Mouse (Mus musculus) heart, embryonic 15.5 days (tissue): ENCODE results near the gene Plce1. TPM values are rescaled to one million over a fixed set of nuclear protein-coding genes. Genes with fewer than 3 reads are reported as not detected.
"Not testable (repeated sequence)": the region's sequence is repeated elsewhere in the genome, so short reads cannot be mapped to it uniquely, and the experiment has no call there.

Experiments
- ATAC-seq: fragments of 200-750 bp; cut with Nextera tagmentation; replicated peaks from 2 replicates; pipeline ENCODE4 v1.8.0; 2017; ENCODE audit warnings: low read depth, moderate TSS enrichment; ENCODE audit not compliant: insufficient number of reproducible peaks, insufficient read depth, low FRiP score
- H3K27ac ChIP-seq: fragments of 300-500 bp; sonication (generic); 2 replicates; pipeline ENCODE4 v1.5.1; 2015; ENCODE audit warnings: mild to moderate bottlenecking, inconsistent platforms
- H3K27me3 ChIP-seq: fragments of 300-500 bp; sonication (generic); 2 replicates; pipeline ENCODE4 v1.6.1; 2015; ENCODE audit warnings: inconsistent platforms
- H3K36me3 ChIP-seq: fragments of 300-500 bp; sonication (generic); 2 replicates; pipeline ENCODE4 v1.6.1; 2015; ENCODE audit warnings: mild to moderate bottlenecking, inconsistent platforms
- H3K4me1 ChIP-seq: fragments of 300-500 bp; sonication (generic); replicated peaks from 2 replicates; pipeline ENCODE4 v1.6.1; 2015; ENCODE audit warnings: inconsistent platforms
- H3K4me2 ChIP-seq: fragments of 300-500 bp; sonication (generic); 2 replicates; pipeline ENCODE4 v1.6.1; 2015; ENCODE audit warnings: inconsistent platforms, mild to moderate bottlenecking, moderate library complexity
- H3K4me3 ChIP-seq: fragments of 300-500 bp; sonication (generic); 2 replicates; pipeline ENCODE4 v1.5.1; 2015; ENCODE audit warnings: mild to moderate bottlenecking, inconsistent platforms
- H3K9ac ChIP-seq: fragments of 300-500 bp; sonication (generic); 2 replicates; pipeline ENCODE4 v1.6.1; 2015; ENCODE audit warnings: mild to moderate bottlenecking, inconsistent platforms
- H3K9me3 ChIP-seq: fragments of 300-500 bp; sonication (generic); replicated peaks from 2 replicates; pipeline ENCODE4 v1.6.1; 2016; ENCODE audit warnings: inconsistent platforms
- WGBS: fragments of 180-500 bp; shearing (Covaris S2); methylation state at CpG from one replicate; pipeline ENCODE4 v1.1.7; 2015; ENCODE audit warnings: mixed read lengths; 5-methylcytosine and 5-hydroxymethylcytosine counted together
- polyA plus RNA-seq: library from polyadenylated mRNA; unstranded; fragments of >200 nt; fragmentation: Nextera tagmentation; extraction: Ambion mirVana; gene quantifications from 2 replicates; pipeline ENCODE4 v1.2.1, GENCODE M21; 2015

The Plce1 gene
- polyA plus RNA-seq, 1 experiment from 2014 or later: 7.3 TPM

DNA sequence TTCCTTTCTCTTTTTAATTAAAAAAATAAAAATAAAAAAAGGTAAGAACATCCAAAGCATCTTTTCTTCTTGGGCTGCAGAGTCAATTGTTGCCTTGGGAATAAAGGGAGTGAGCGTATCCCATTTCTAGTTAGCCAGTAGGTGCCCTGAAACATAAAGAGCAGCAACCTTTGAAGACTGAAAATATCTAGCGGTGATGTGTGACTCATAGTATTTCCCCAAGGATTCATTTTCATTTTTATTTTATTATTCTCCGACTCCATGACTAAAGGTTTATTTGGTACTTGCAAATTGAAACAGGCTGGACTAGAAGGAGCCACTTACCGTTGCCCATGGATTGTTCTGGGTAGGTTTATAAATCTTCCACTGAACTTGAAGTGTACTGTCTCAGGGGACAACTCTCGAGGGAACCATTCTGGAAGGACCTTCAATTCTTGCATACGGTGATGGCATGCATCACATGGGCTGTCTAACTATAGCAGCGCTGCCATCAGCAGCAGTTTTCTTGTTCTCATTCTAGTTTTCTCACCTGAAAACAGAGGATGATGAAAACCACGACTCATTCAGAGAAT is 68.7 kb downstream of the Plce1 start:
- no peak overlapping the region for H3K4me2 ChIP-seq
- H3K9ac ChIP-seq: no peak overlapping the region
- no peaks in the 10 kb centered on the region for H3K9me3 ChIP-seq
- no peaks in the 10 kb centered on the region for H3K36me3 ChIP-seq
- no peak overlapping the region for H3K27ac ChIP-seq
- H3K4me3 ChIP-seq: no peak overlapping the region
- no peaks in the 10 kb centered on the region for H3K4me1 ChIP-seq
- 85% methylated on average over 8 of the region's 8 CpGs for WGBS
- ATAC-seq: no peak
- no peaks in the 10 kb centered on the region for H3K27me3 ChIP-seq

DNA sequence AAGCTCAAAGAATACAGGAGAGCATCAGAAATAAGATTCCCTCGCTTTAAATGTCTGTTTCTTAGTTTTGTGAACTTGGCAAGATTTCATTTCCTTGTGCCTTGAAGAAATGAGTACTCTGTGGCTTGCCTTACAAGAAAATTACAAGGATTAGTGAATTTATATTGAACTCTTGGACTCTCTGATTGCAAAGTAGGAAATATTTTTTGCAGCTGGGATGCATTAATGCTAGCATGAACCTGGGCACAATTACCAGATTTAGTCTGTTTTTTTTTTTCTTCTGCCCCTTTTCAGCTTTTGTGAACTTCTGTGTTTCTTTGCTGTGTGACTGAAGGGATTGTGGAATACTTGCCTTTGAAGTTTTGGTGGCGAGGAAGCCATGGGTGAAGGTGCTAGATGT is 72.6 kb downstream of the Plce1 start:
- H3K4me2 ChIP-seq: no peak overlapping the region
- 84% methylated on average over 2 of the region's 2 CpGs for WGBS
- no peak overlapping the region for H3K4me3 ChIP-seq
- no peaks in the 10 kb centered on the region; the same call in 1 of the 2 replicates for H3K4me1 ChIP-seq
- no peaks in the 10 kb centered on the region for H3K27me3 ChIP-seq
- ATAC-seq: no peak
- H3K27ac ChIP-seq: no peak overlapping the region
- H3K36me3 ChIP-seq: no peaks in the 10 kb centered on the region
- no peak overlapping the region for H3K9ac ChIP-seq
- no peaks in the 10 kb centered on the region for H3K9me3 ChIP-seq

DNA sequence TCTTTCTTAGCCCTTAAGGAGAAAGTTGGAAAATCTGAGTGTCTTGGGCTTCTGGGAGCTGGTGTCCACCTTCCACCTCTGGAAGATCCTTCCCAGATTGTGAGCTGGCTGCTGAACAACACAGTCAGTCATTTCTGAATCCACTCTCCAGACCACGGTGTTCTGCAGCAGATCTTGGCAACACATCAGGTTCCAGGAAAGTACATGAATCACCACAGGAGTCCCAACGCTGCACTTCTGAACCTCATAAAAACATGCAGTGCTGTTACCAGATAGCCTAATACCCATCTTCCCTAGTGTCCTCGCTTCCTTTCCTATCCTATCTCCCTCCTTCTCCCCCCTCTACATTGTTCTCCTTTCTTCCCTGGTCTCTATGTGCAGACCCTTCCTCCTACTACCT is 74.5 kb downstream of the Plce1 start:
- no peak overlapping the region for H3K4me3 ChIP-seq
- no peaks in the 10 kb centered on the region for H3K9me3 ChIP-seq
- no peaks in the 10 kb centered on the region; the same call in 1 of the 2 replicates for H3K4me1 ChIP-seq
- no peaks in the 10 kb centered on the region for H3K36me3 ChIP-seq
- WGBS: 54% methylated on average over 3 of the region's 3 CpGs
- H3K9ac ChIP-seq: no peak overlapping the region
- no peak for ATAC-seq
- H3K27ac ChIP-seq: no peak overlapping the region
- no peaks in the 10 kb centered on the region for H3K27me3 ChIP-seq
- H3K4me2 ChIP-seq: no peak overlapping the region

DNA sequence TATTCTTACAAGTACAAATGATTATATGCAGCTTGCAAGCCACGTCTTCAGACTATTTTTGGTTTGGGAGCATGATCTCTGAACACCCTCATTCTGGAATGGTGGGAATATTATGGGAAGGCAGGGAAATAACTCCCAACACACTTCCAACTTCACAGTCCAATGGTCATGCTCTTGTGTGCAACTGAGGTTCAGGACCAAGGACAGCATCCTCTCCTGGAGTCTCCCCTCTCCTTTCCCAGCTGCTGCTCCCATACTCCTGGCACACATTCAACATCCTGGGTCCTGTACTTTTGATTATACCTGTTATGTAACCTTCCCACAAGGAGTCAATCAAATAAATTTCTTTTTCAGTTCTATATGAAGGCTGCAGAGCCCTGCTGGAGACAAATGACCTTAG is 77.9 kb downstream of the Plce1 start:
- Histone ChIP-seq H3K27ac (no peak overlapping the region), H3K27me3 (no peaks in the 10 kb centered on the region), H3K4me2 (no peak overlapping the region), H3K9ac (no peak overlapping the region), H3K4me3 (no peak overlapping the region), H3K36me3 (no peaks in the 10 kb centered on the region), H3K4me1 (no peaks in the 10 kb centered on the region; the same call in 1 of the 2 replicates), H3K9me3 (no peaks in the 10 kb centered on the region)
- 55% methylated on average over 1 of the region's 1 CpGs for WGBS
- no peak for ATAC-seq

DNA sequence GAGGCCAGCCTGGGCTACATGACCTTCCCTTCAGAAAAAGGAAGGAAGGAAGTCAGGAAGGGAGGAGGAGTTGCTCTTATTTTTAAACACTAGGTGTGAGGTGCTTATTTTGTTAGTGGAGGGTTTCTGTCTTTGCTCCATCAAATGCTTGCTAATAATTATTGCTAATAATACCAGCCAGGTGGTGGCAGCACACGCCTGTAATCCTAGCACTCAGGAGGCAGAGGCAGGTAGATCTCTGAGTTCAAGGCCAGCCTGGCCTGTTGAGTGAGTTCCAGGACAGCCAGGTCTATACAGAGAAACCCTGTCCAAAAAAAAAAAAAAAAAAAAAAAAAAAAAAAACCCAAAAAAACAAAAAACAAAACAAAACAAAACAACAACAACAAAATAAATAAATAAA is 81.0 kb downstream of the Plce1 start:
- not testable (repeated sequence) for H3K9ac ChIP-seq, H3K4me3 ChIP-seq, H3K4me2 ChIP-seq, H3K4me1 ChIP-seq, ATAC-seq, H3K27ac ChIP-seq, H3K9me3 ChIP-seq, H3K36me3 ChIP-seq, H3K27me3 ChIP-seq
- 93% methylated on average over 1 of the region's 1 CpGs for WGBS

DNA sequence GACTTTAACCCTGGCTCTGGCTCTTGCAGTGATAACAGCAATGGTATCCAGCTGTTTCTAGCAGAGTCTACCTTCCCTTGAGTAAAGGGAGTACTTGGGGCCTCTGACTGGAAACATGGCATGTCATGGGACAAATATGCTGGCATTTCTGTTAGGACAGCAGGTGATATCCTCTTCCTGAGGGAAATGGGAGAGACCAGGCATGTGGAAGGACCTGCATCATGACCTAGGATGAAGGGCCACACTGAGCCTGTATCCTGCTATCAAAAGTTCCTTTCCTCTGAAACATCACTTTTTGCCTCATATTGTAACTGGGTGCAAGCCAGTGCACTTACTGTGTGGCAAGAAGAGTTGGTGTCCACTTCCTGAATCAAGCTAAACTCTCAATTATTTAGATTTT is 85.2 kb downstream of the Plce1 start:
- Histone ChIP-seq H3K27me3 (no peaks in the 10 kb centered on the region), H3K36me3 (no peaks in the 10 kb centered on the region), H3K4me3 (no peak overlapping the region), H3K4me1 (peaks cover 18% of the 10 kb centered on the region), H3K9me3 (no peaks in the 10 kb centered on the region), H3K27ac (no peak overlapping the region), H3K9ac (no peak overlapping the region), H3K4me2 (no peak overlapping the region)
- ATAC-seq: no peak

DNA sequence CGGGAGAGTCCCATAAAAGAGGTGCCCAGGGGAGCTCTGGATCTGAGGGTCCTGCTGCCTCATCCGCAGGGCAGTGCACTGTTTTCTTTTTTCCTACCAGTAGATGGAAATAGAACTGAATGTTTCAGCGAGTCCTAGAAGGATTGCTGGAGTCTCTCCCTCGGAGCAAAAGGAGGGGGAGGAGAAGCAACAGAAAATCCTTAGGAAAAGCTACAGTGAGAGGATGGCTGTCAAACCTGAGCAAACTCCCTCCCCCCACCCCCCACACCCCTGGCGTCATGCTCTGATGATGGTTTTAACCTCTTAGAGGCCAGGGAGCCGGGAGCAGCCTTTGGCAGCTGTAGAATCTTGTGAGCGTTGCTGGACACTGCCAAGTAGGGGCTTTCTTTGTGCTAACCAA is 85.8 kb downstream of the Plce1 start:
- WGBS: 15% methylated on average over 7 of the region's 7 CpGs
- Histone ChIP-seq H3K27ac (0 out of 2 replicates have a peak overlapping the region, but pooled peaks have one; percentile 14), H3K36me3 (no peaks in the 10 kb centered on the region), H3K27me3 (no peaks in the 10 kb centered on the region), H3K4me2 (peak overlapping the region; percentile 49), H3K4me1 (peaks cover 18% of the 10 kb centered on the region), H3K9ac (no peak overlapping the region), H3K9me3 (no peaks in the 10 kb centered on the region), H3K4me3 (no peak overlapping the region)
- ATAC-seq: no peak

DNA sequence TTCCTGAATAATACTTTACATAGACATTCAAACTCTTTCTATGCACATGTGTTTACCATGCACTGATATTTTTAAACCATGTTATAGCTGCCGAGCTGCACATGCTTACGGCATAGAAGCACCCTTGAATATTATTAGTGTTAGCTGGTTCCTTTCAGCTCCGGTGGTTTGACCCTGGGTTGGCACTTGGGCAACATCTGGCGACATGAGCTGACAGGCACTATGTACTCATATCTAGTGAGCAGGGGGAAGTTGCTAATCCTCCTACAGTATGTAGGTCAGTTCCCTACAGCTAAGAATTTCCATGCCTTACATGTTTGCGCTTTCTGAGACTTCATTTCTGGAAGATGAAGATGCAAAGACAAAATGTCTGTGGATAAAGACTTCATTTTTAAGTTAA is 86.4 kb downstream of the Plce1 start:
- Histone ChIP-seq H3K4me2 (no peak overlapping the region; the same call in 1 of the 2 replicates), H3K27me3 (no peaks in the 10 kb centered on the region), H3K36me3 (no peaks in the 10 kb centered on the region), H3K9me3 (no peaks in the 10 kb centered on the region), H3K4me3 (no peak overlapping the region), H3K4me1 (peaks cover 18% of the 10 kb centered on the region), H3K27ac (0 out of 2 replicates have a peak overlapping the region, but pooled peaks have one; percentile 14), H3K9ac (no peak overlapping the region)
- no peak for ATAC-seq
- WGBS: 51% methylated on average over 5 of the region's 5 CpGs

DNA sequence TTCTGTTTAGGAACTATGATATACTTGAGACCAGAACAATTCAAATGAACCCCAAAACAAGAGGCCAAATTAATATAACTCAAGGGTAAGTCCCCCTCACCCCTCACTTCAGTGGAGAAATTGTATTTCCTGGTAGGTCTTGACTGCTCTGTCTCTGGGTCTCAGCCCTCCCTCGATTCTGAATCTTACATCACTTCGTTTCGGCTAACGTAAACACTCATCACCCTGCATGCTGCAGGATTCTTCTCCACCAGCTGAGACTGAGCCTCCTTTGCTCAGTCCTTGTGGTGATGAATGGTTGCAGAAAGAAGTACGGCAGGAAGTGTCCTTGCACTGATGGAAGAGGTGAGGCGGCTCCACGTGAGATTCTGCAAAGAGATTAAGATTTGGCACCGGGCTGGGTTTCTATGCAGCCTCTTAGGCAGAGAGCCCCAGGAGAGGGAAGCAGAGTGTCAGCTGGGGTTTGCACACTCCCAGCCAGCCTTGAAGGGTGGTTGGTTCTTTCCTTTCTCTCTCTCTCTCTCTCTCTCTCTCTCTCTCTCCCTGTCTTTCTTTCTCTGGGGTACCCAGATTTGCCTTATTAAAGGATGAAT is 97.7 kb downstream of the Plce1 start:
- H3K4me1 ChIP-seq: peaks cover 14% of the 10 kb centered on the region
- no peak overlapping the region for H3K9ac ChIP-seq
- H3K4me2 ChIP-seq: no peak overlapping the region
- no peaks in the 10 kb centered on the region for H3K9me3 ChIP-seq
- WGBS: 20% methylated on average over 8 of the region's 8 CpGs
- H3K4me3 ChIP-seq: no peak overlapping the region
- no peaks in the 10 kb centered on the region for H3K36me3 ChIP-seq
- no peak for ATAC-seq
- H3K27ac ChIP-seq: no peak overlapping the region
- H3K27me3 ChIP-seq: no peaks in the 10 kb centered on the region

DNA sequence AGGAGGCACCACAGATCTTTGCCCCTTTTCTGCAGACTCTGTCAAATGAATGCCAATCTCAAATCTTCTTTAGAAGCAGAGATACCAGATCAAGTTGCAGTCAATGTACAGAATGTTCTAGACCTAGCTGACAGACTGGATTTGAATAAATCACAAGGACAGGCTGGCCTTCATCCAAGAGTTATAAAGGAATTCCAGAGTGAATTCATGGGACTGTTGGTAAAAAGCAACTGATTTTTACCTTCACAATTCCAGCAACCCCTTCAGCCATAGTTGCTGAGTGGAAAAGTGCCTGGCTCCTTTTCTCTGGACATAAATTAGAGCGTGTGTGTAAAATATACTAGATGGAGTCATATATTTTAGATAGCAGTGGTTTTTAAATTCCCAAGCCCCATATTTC is 102.0 kb downstream of the Plce1 start:
- H3K4me1 ChIP-seq: peaks cover 25% of the 10 kb centered on the region
- no peak overlapping the region for H3K9ac ChIP-seq
- H3K4me3 ChIP-seq: no peak overlapping the region
- no peak overlapping the region for H3K27ac ChIP-seq
- H3K4me2 ChIP-seq: no peak overlapping the region
- ATAC-seq: no peak
- no peaks in the 10 kb centered on the region for H3K27me3 ChIP-seq
- 71% methylated on average over 1 of the region's 1 CpGs for WGBS
- no peaks in the 10 kb centered on the region for H3K36me3 ChIP-seq
- H3K9me3 ChIP-seq: no peaks in the 10 kb centered on the region

DNA sequence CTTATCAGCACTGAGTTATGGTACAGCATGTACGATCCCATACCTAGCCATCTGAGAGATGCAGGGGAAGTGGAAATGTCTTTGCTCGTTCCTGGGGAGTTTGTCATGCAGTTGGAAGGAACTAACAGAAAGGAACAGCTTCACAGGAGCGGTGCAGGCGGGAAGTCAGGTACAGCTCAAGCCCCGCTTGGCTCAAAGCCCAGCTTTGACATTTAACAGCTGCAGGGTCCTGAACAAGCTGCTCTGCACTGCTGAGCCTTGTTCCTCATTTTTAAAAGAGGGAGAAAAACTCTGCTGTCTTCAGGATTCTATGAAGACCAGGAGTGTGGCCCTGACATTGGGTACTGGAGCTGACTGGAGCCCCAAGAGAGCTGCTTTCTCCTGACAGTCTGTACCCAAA is 106.7 kb downstream of the Plce1 start:
- H3K4me1 ChIP-seq: peaks cover 46% of the 10 kb centered on the region
- no peaks in the 10 kb centered on the region for H3K9me3 ChIP-seq
- no peak overlapping the region for H3K4me3 ChIP-seq
- H3K9ac ChIP-seq: no peak overlapping the region
- peak overlapping the region; percentile 2; the same call in 1 of the 2 replicates for H3K4me2 ChIP-seq
- peak; percentile 81 for ATAC-seq
- WGBS: 10% methylated on average over 5 of the region's 5 CpGs
- no peaks in the 10 kb centered on the region for H3K27me3 ChIP-seq
- peak overlapping the region; percentile 54 for H3K27ac ChIP-seq
- no peaks in the 10 kb centered on the region for H3K36me3 ChIP-seq

DNA sequence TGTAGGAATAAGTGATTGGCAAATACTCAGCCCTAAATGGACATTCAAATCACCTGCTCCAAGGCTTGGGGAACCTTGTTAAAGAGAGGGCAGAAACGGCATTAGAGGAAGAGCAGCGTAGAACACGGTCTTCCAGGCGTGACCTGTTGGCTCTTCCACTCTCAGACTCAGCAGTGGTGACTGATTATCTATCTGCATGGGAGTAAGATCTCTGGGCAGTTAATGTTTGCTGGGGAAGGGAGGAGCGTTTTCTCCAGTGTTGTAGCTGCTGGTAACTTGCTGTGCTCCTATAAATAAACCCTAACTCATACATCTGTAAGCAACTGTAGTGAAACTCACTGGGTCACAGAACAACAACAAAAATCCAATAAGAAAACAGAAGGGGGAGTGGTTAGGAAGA is 108.6 kb downstream of the Plce1 start:
- Histone ChIP-seq H3K4me3 (no peak overlapping the region), H3K27me3 (no peaks in the 10 kb centered on the region), H3K9ac (no peak overlapping the region), H3K9me3 (no peaks in the 10 kb centered on the region), H3K4me2 (no peak overlapping the region), H3K36me3 (no peaks in the 10 kb centered on the region), H3K27ac (no peak overlapping the region), H3K4me1 (peaks cover 51% of the 10 kb centered on the region)
- 73% methylated on average over 5 of the region's 5 CpGs for WGBS
- ATAC-seq: no peak
